ENCODE assay signal across 25 mouse cellular contexts in the genomic region with DNA sequence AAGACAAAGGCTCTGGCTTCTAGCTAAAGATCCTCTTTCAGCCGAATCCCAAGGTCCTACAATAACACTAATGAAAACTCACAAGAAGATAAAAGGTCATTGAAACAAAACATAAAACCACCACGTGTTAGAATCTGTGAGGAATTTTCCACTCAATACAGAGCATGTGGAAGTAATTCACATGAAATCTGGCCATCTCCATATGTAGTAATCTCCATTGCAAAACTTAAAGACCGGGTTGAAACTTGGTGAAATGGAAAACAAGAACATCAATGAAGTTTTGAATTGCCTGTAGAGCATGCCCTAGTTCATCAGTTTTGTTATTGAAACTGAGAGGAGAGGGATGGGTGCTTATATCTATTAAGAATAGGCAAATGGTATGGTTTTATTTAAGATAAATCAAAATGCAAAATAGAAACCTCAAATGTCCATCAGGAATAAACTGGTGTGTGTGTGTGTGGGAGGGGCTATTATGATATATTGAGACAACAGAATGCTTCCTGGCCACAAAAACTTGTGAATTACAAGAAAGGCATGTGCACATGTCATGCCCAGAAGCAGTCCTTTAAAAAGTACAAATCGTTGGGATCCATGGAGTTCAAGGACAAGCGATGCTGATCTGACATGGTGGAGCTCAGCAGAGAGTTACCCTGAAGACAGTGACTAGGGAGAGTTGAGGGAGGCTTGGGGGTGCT. TPM values are rescaled to one million over a fixed set of nuclear protein-coding genes. Genes with fewer than 3 reads are reported as not detected.
DNase-seq lines count a peak whose midpoint lies in the region; ATAC-seq and TF ChIP-seq lines count a peak whose summit lies in the region.
"Had no signal": no experiment of that assay in that cellular context is flagged by ENCODE, and none has a peak within 500 bp of the region (broad histone marks: within the 10 kb centered on the region; RNA-seq: fewer than 3 reads in every experiment).

No protein-coding gene starts in this region.

- 0 out of 2 replicates have a peak overlapping the region, but pooled peaks have one; percentile 14 for H3K27ac ChIP-seq in embryonic facial prominence, embryonic 15.5 days (replicated peaks)
- no peak overlapping the region for H3K27ac ChIP-seq in liver, postnatal 0 days (ENCODE audit: low read depth)
- H3K27ac ChIP-seq: gastrocnemius, adult 2 months; heart, adult 2 months; heart, embryonic 10.5 days; heart, embryonic 13.5 days; hindbrain, embryonic 12.5 days; hindbrain, embryonic 15.5 days had no signal

- no peak overlapping the region for H3K4me3 ChIP-seq in embryonic facial prominence, embryonic 15.5 days (replicated peaks)
- no peak overlapping the region for H3K4me3 ChIP-seq in liver, postnatal 0 days (ENCODE audit: low read depth, low read length)
- H3K4me3 ChIP-seq: gastrocnemius, adult 2 months; heart, adult 2 months; heart, embryonic 10.5 days; heart, embryonic 13.5 days; hindbrain, embryonic 12.5 days; hindbrain, embryonic 15.5 days had no signal

- no peak for TF ChIP-seq CTCF in liver, postnatal 0 days (IDR thresholded peaks at IDR 0.05; ENCODE audit: low read depth)

- no peaks in the 10 kb centered on the region for H3K9me3 ChIP-seq in embryonic facial prominence, embryonic 15.5 days (replicated peaks)
- no peaks in the 10 kb centered on the region for H3K9me3 ChIP-seq in liver, postnatal 0 days (ENCODE audit: low read length)
- H3K9me3 ChIP-seq: heart, embryonic 10.5 days; heart, embryonic 13.5 days; hindbrain, embryonic 15.5 days had no signal

- 38% methylated on average over 5 of the region's 5 CpGs for WGBS in embryonic facial prominence, embryonic 15.5 days
- WGBS in liver, postnatal 0 days (ENCODE audit: insufficient replicate concordance), result 50% methylated on average over 5 of the region's 5 CpGs

- H3K36me3 ChIP-seq in embryonic facial prominence, embryonic 15.5 days, result no peaks in the 10 kb centered on the region
- no peaks in the 10 kb centered on the region for H3K36me3 ChIP-seq in liver, postnatal 0 days (replicated peaks; ENCODE audit: insufficient read depth, low read length)
- H3K36me3 ChIP-seq: heart, embryonic 10.5 days; heart, embryonic 13.5 days; hindbrain, embryonic 12.5 days; hindbrain, embryonic 15.5 days had no signal

- no peak overlapping the region for H3K9ac ChIP-seq in embryonic facial prominence, embryonic 15.5 days
- H3K9ac ChIP-seq in liver, postnatal 0 days (replicated peaks), result no peak overlapping the region
- H3K9ac ChIP-seq: forebrain, postnatal 0 days; heart, embryonic 13.5 days; hindbrain, embryonic 12.5 days; hindbrain, embryonic 15.5 days had no signal

- ATAC-seq in embryonic facial prominence, embryonic 15.5 days (ENCODE audit: insufficient number of reproducible peaks, low FRiP score, low TSS enrichment, low read depth), result no peak
- ATAC-seq in liver, postnatal 0 days, result no peak
- ATAC-seq: CD4-positive, CD25-positive, alpha-beta regulatory T cell, adult 4 months; forebrain, embryonic 14.5 days; forebrain, postnatal 0 days; intestine, postnatal 0 days had no signal

- no peaks in the 10 kb centered on the region for H3K27me3 ChIP-seq in embryonic facial prominence, embryonic 15.5 days
- H3K27me3 ChIP-seq in liver, postnatal 0 days (ENCODE audit: insufficient read depth, low read length), result no peaks in the 10 kb centered on the region
- H3K27me3 ChIP-seq: heart, embryonic 13.5 days; hindbrain, embryonic 12.5 days; hindbrain, embryonic 15.5 days had no signal

- no peak overlapping the region for H3K4me2 ChIP-seq in embryonic facial prominence, embryonic 15.5 days (replicated peaks)
- H3K4me2 ChIP-seq in liver, postnatal 0 days (ENCODE audit: low read depth, low read length), result no peak overlapping the region
- H3K4me2 ChIP-seq: heart, embryonic 13.5 days; hindbrain, embryonic 12.5 days; hindbrain, embryonic 15.5 days had no signal

- TF ChIP-seq EP300 in liver, postnatal 0 days (IDR thresholded peaks at IDR 0.05; ENCODE audit: low read depth), result no peak

- H3K4me1 ChIP-seq in embryonic facial prominence, embryonic 15.5 days, result peaks cover 3% of the 10 kb centered on the region; the same call in 1 of the 2 replicates
- no peaks in the 10 kb centered on the region for H3K4me1 ChIP-seq in liver, postnatal 0 days (ENCODE audit: insufficient read depth)
- H3K4me1 ChIP-seq: heart, embryonic 10.5 days; heart, embryonic 13.5 days; hindbrain, embryonic 12.5 days; hindbrain, embryonic 15.5 days had no signal

- peak; percentile 44 for DNase-seq in heart, adult 11 months
- no peak for DNase-seq in heart, postnatal 4 days
- DNase-seq in NIH3T3 (ENCODE audit: low read depth), result peak; percentile 66
- DNase-seq in adrenal gland, adult 18-20 months (ENCODE audit: low spot score in 2 of 2), result no peak
- DNase-seq in liver, postnatal 0 days, result no peak
- no peak for DNase-seq in gastrocnemius, adult 8-10 months (ENCODE audit: low spot score in 2 of 2)
- DNase-seq: adrenal gland, adult 2 months; adrenal gland, postnatal 14 days; cerebellum, adult 11 months; cerebellum, adult 2 months; cerebellum, adult 9-11 months; cerebellum, postnatal 25 days; forebrain, postnatal 0 days; gastrocnemius, adult 2 months; gastrocnemius, postnatal 25 days; heart, adult 2 months; heart, postnatal 14 days had no signal

RNA-seq across cellular contexts. Expression of a gene that starts 58.7 kb away (rescaled TPM):
- total RNA-seq in heart, postnatal 4 days (2021), result 10 to 100 TPM; 29.6 to 36.3 TPM
- 19.7 and 21.0 TPM in 2 replicates for polyA plus RNA-seq in embryonic facial prominence, embryonic 15.5 days (2015; fragmentation: Nextera tagmentation; extraction: Ambion mirVana)
- 10 to 100 TPM; 46.8 to 54.1 TPM for total RNA-seq in adrenal gland, adult 18-20 months (2021)
- polyA plus RNA-seq in liver, postnatal 0 days (2015; fragmentation: Nextera tagmentation; extraction: Ambion mirVana), result 23.1 and 24.3 TPM in 2 replicates
- total RNA-seq in gastrocnemius, adult 8-10 months (2022), result 10 to 100 TPM; 24.9 to 35.0 (median 31.2) TPM

Comparison
In these comparisons a context has a peak if more than half of its experiments do, and no peak if none do; other contexts are left out.
1. DNase-seq: peak in heart, adult 11 months (single experiment) and NIH3T3 (single experiment); none in heart, postnatal 4 days (single experiment), adrenal gland, adult 18-20 months (0 of 2), liver, postnatal 0 days (single experiment) and gastrocnemius, adult 8-10 months (0 of 2).